Comparison of ENCODE assay signal across 2 mouse cellular contexts in genomic region chr15:3245036-3245435, GRCm38 (mm10). TPM values are rescaled to one million over a fixed set of nuclear protein-coding genes. Genes with fewer than 3 reads are reported as not detected.
"Had no signal": no experiment of that assay in that cellular context is flagged by ENCODE, and none has a peak within 500 bp of the region (broad histone marks: within the 10 kb centered on the region; RNA-seq: fewer than 3 reads in every experiment).

No protein-coding gene starts in this region.

RNA-seq across cellular contexts. Expression of gene Ccdc152, which starts 58.3 kb away (rescaled TPM):
- polyA plus RNA-seq: neural tube, embryonic 13.5 days; neural tube, embryonic 14.5 days had no signal
